Mouse (Mus musculus) G1E (cell line): ENCODE results near the gene Nabp2.

Experiments
- CTCF ChIP-seq: IDR thresholded peaks from 2 replicates; pipeline ENCODE4 v1.5.1; 2012; ENCODE audit warnings: low read depth, low read length, inconsistent platforms, mixed read lengths
- GATA1 ChIP-seq: IDR thresholded peaks from 2 replicates; pipeline ENCODE4 v1.6.1; 2012; ENCODE audit warnings: borderline replicate concordance, low read length, inconsistent platforms, mixed read lengths
- POLR2AphosphoS5 ChIP-seq: IDR thresholded peaks from 2 replicates; pipeline ENCODE4 v1.6.1; 2012; ENCODE audit warnings: low read depth, low read length, inconsistent platforms; ENCODE audit not compliant: insufficient replicate concordance
- TAL1 ChIP-seq: conservative IDR thresholded peaks from 2 replicates; pipeline ENCODE4 v1.6.1; 2012; ENCODE audit warnings: low read depth, low read length, inconsistent platforms, mixed read lengths

- TF ChIP-seq CTCF (no peak), TAL1 (no peak), GATA1 (no peak), POLR2AphosphoS5 (no peak)
Observed at GRCm38 (mm10) chr10:128414848-128415247, 3.6 kb upstream of the Nabp2 start.
